Mouse (Mus musculus) intestine, postnatal 0 days (tissue): Measurements from ENCODE around the gene Spsb2. TPM values are rescaled to one million over a fixed set of nuclear protein-coding genes. Genes with fewer than 3 reads are reported as not detected.

Experiments
- ATAC-seq: fragments of 200-750 bp; cut with Nextera tagmentation; 2 replicates; pipeline ENCODE4 v1.8.0; 2017; ENCODE audit warnings: mild to moderate bottlenecking, moderate TSS enrichment, moderate library complexity
- H3K27ac ChIP-seq: fragments of 300-500 bp; sonication (generic); 2 replicates; pipeline ENCODE4 v1.5.1; 2014; ENCODE audit warnings: mild to moderate bottlenecking, low read depth, low read length, moderate library complexity
- H3K27me3 ChIP-seq: fragments of 300-500 bp; sonication (generic); replicated peaks from 2 replicates; pipeline ENCODE4 v1.6.1; 2014; ENCODE audit warnings: low read length, mixed read lengths; ENCODE audit not compliant: control insufficient read depth, insufficient read depth
- H3K36me3 ChIP-seq: fragments of 300-500 bp; sonication (generic); 2 replicates; pipeline ENCODE4 v1.6.1; 2014; ENCODE audit warnings: mild to moderate bottlenecking, moderate library complexity; ENCODE audit not compliant: control insufficient read depth, insufficient read depth
- H3K4me1 ChIP-seq: fragments of 300-500 bp; sonication (generic); replicated peaks from 2 replicates; pipeline ENCODE4 v1.6.1; 2014; ENCODE audit warnings: antibody characterized with exemption, low read length, mixed read lengths; ENCODE audit not compliant: control insufficient read depth, insufficient read depth
- H3K4me2 ChIP-seq: fragments of 300-500 bp; sonication (generic); replicated peaks from 2 replicates; pipeline ENCODE4 v1.6.1; 2014; ENCODE audit warnings: low read depth, mild to moderate bottlenecking, moderate library complexity
- H3K4me3 ChIP-seq: fragments of 300-500 bp; sonication (generic); 2 replicates; pipeline ENCODE4 v1.5.1; 2014; ENCODE audit warnings: low read depth, low read length
- H3K9ac ChIP-seq: fragments of 300-500 bp; sonication (generic); 2 replicates; pipeline ENCODE4 v1.6.1; 2014; ENCODE audit warnings: mild to moderate bottlenecking, low read depth, low read length
- H3K9me3 ChIP-seq: fragments of 300-500 bp; sonication (generic); 2 replicates; pipeline ENCODE4 v1.6.1; 2016; ENCODE audit warnings: mixed run types; ENCODE audit not compliant: control insufficient read depth
- CTCF ChIP-seq: sonication (generic); IDR thresholded peaks from 2 replicates; pipeline ENCODE4 v1.5.1; 2016; ENCODE audit warnings: low read depth, mild to moderate bottlenecking, control low read depth, antibody characterized with exemption, moderate library complexity
- WGBS: fragments of 180-500 bp; shearing (Covaris S2); extraction: QIAGEN DNeasy Blood & Tissue Kit; methylation state at CpG from one replicate; pipeline ENCODE4 v1.1.7; 2014; 5-methylcytosine and 5-hydroxymethylcytosine counted together
- polyA plus RNA-seq: library from polyadenylated mRNA; unstranded; fragments of >200 nt; fragmentation: Nextera tagmentation; extraction: Ambion mirVana; gene quantifications from 2 replicates; pipeline ENCODE4 v1.2.1, GENCODE M21; 2015

The Spsb2 gene
- polyA plus RNA-seq, 1 experiment from 2014 or later = 57.7 TPM

- H3K4me1 ChIP-seq = no peaks in the 10 kb centered on the region
- no peak overlapping the region for H3K27ac ChIP-seq
- 83% methylated on average over 7 of the region's 7 CpGs for WGBS
- no peak overlapping the region for H3K9ac ChIP-seq
- peaks cover 12% of the 10 kb centered on the region; the same call in 1 of the 2 replicates for H3K27me3 ChIP-seq
- TF ChIP-seq CTCF = no peak
- H3K4me2 ChIP-seq = no peak overlapping the region
- H3K36me3 ChIP-seq = no peaks in the 10 kb centered on the region
- H3K4me3 ChIP-seq = no peak overlapping the region
- H3K9me3 ChIP-seq = no peaks in the 10 kb centered on the region
- no peak for ATAC-seq
Measured at GRCm38 (mm10) chr6:124780917-124781316, 27.5 kb upstream of the Spsb2 start.

DNA sequence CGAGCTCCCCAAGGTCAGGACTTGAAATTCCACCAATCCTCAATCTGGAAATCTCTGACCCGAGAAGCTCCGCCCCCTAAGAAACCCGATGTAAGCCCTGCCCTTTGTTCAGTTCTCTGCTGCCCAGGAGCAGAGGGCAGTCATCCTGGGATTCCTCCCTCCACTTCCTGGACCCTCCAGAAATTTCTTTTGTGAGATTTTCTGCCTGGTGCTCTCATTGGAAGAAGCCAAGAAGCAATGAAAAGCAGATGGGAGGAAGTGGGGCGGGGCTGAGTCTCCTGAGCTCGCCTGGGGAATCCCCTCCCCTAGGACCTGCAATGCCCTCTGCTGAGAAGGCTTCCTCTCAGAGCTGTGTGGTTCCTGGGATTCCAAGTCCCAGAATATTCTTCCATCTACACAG, 26.0 kb upstream of the Spsb2 start:
- ATAC-seq = no peak
- H3K4me3 ChIP-seq = peak overlapping the region; percentile 2; the same call in 1 of the 2 replicates
- H3K9me3 ChIP-seq = no peaks in the 10 kb centered on the region
- peak overlapping the region; percentile 53 for H3K4me2 ChIP-seq
- H3K9ac ChIP-seq = no peak overlapping the region
- no peaks in the 10 kb centered on the region for H3K36me3 ChIP-seq
- no peak overlapping the region for H3K27ac ChIP-seq
- no peaks in the 10 kb centered on the region for H3K4me1 ChIP-seq
- H3K27me3 ChIP-seq = peaks cover 12% of the 10 kb centered on the region; the same call in 1 of the 2 replicates
- 17% methylated on average over 6 of the region's 6 CpGs for WGBS
- TF ChIP-seq CTCF = no peak

DNA sequence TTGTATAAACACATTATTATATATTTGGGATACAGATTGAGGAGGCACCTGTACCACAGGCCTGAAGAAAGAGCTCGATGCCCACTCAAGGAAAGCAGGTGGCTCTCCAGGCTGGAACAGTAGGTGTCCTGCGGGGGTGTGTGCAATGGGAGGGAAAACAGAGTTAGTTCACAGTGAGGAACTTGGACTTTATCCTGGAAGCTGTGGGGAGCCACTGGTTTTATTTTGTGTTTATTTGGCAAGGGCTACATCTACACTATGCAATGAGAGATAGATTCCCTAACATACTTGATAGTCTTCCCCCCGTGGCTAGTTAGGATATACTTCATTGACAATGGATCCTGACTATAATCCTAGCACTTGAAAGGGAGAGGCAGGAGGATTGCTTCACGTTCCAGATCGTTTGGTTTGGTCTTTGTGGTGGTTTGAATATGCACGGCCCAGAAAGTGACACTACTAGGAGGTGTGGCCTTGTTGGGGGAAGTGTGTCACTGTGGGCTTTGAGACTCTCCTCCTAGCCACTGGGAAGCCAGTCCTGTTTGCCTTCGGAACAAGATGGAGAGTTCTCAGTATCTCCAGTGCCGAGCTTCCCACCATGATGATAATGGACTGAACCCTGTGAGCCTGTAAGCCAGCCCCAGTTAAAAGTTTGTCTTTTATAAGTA, 21.6 kb upstream of the Spsb2 start:
- H3K4me1 ChIP-seq = no peaks in the 10 kb centered on the region
- 48% methylated on average over 8 of the region's 8 CpGs for WGBS
- TF ChIP-seq CTCF = no peak

GRCm38 (mm10) chr6:124787722-124788121, 20.7 kb upstream of the Spsb2 start:
- no peak overlapping the region for H3K27ac ChIP-seq
- H3K9me3 ChIP-seq = no peaks in the 10 kb centered on the region
- TF ChIP-seq CTCF = no peak
- ATAC-seq = no peak
- no peaks in the 10 kb centered on the region for H3K4me1 ChIP-seq
- no peak overlapping the region for H3K4me3 ChIP-seq
- H3K4me2 ChIP-seq = no peak overlapping the region
- H3K27me3 ChIP-seq = no peaks in the 10 kb centered on the region
- H3K9ac ChIP-seq = no peak overlapping the region
- no peaks in the 10 kb centered on the region for H3K36me3 ChIP-seq
- WGBS = 65% methylated on average over 10 of the region's 10 CpGs

More for the DNA sequence above, 21.6 kb upstream of the Spsb2 start:
- Histone ChIP-seq H3K9me3 (no peaks in the 10 kb centered on the region), H3K27me3 (no peaks in the 10 kb centered on the region), H3K9ac (no peak overlapping the region), H3K4me2 (no peak overlapping the region), H3K36me3 (no peaks in the 10 kb centered on the region), H3K27ac (no peak overlapping the region), H3K4me3 (no peak overlapping the region)
- ATAC-seq = no peak

- TF ChIP-seq CTCF = no peak
- WGBS = 77% methylated on average over 4 of the region's 4 CpGs
- Histone ChIP-seq H3K27ac (no peak overlapping the region), H3K4me2 (no peak overlapping the region), H3K9me3 (no peaks in the 10 kb centered on the region), H3K36me3 (no peaks in the 10 kb centered on the region), H3K4me1 (no peaks in the 10 kb centered on the region), H3K9ac (no peak overlapping the region), H3K27me3 (no peaks in the 10 kb centered on the region), H3K4me3 (no peak overlapping the region)
- peak; percentile 45; the same call in 1 of the 2 replicates for ATAC-seq
Measured at GRCm38 (mm10) chr6:124789519-124789918, 18.9 kb upstream of the Spsb2 start.

DNA sequence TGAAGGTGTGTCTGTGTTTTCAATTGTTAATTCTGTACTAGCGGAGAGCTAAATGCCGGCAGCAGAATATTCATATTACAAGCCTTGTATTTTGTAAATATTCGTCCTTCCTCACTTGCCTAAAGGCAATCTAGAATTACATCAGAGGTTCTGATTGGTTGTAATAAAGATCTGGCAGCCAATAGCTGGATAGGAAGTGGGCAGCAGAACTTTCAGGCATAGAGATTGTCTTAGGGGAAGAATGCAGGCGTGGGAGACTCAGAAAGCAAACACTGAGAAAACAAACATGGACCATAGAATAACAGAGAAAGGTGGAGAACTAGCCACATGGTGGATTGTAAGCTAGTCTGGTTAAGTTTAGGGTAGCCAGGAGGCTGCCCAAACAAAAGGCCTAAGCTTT, 18.3 kb upstream of the Spsb2 start:
- H3K4me2 ChIP-seq = no peak overlapping the region
- H3K27me3 ChIP-seq = no peaks in the 10 kb centered on the region
- 60% methylated on average over 4 of the region's 4 CpGs for WGBS
- ATAC-seq = no peak
- no peaks in the 10 kb centered on the region for H3K36me3 ChIP-seq
- TF ChIP-seq CTCF = no peak
- H3K27ac ChIP-seq = no peak overlapping the region
- no peaks in the 10 kb centered on the region for H3K4me1 ChIP-seq
- no peaks in the 10 kb centered on the region for H3K9me3 ChIP-seq
- H3K4me3 ChIP-seq = no peak overlapping the region
- no peak overlapping the region for H3K9ac ChIP-seq
